In the genomic region with DNA sequence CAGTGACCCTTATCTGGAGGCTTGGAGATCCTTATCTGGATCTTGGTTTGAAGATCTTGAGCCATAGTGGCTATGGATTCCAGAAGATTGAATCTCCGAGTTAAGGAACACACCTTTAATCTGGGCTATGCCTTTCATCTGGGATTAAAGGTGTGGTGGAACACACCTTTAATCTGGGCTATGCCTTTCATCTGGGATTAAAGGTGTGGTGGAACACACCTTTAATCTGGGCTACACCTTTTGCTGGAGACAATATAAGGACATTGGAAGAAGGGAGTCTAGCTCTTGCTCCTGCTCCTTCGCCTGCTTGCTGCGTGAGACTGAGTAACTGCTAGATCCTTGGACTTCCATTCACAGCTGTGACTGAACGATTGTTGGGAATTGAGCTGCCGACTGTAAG, we compare ENCODE assay signal across 8 mouse cellular contexts. TPM values are rescaled to one million over a fixed set of nuclear protein-coding genes. Genes with fewer than 3 reads are reported as not detected.
DNase-seq lines count a peak whose midpoint lies in the region; ATAC-seq and TF ChIP-seq lines count a peak whose summit lies in the region.
"Not testable (repeated sequence)": the region's sequence is repeated elsewhere in the genome, so short reads cannot be mapped to it uniquely, and the experiment has no call there.
"Had no signal": no experiment of that assay in that cellular context is flagged by ENCODE, and none has a peak within 500 bp of the region (broad histone marks: within the 10 kb centered on the region; RNA-seq: fewer than 3 reads in every experiment).

A gene (plus strand): TSS at position 301 of the 400 bp plus-strand sequence.

- H3K4me3 ChIP-seq in heart, embryonic 11.5 days (ENCODE audit: low read depth, low read length); heart, embryonic 15.5 days; myocyte: not testable (repeated sequence)

- not testable (repeated sequence) for H3K9ac ChIP-seq in heart, embryonic 11.5 days (ENCODE audit: low read depth, low read length); heart, embryonic 15.5 days

- not testable (repeated sequence) for H3K36me3 ChIP-seq in heart, embryonic 11.5 days (ENCODE audit: control insufficient read depth, insufficient read depth, low read length); heart, embryonic 15.5 days; myocyte (ENCODE audit: control insufficient read depth, insufficient read depth)

- H3ac ChIP-seq in myocyte (ENCODE audit: control insufficient read depth, insufficient read length) = not testable (repeated sequence)

- not testable (repeated sequence) for H3K4me2 ChIP-seq in heart, embryonic 11.5 days; heart, embryonic 15.5 days; myocyte (ENCODE audit: low read depth)

- H3K4me1 ChIP-seq in heart, embryonic 11.5 days (ENCODE audit: control insufficient read depth, insufficient read depth, low read length) = not testable (repeated sequence)
- peaks cover 16% of the 10 kb centered on the region for H3K4me1 ChIP-seq in heart, embryonic 15.5 days (replicated peaks)

- not testable (repeated sequence) for H3K79me2 ChIP-seq in myocyte (ENCODE audit: control insufficient read depth, insufficient read depth)

- TF ChIP-seq POLR2A in myocyte (IDR thresholded peaks at IDR 0.05; ENCODE audit: insufficient read length, low read depth) = not testable (repeated sequence)

- H3K27me3 ChIP-seq in heart, embryonic 11.5 days (ENCODE audit: control insufficient read depth, insufficient read depth, low read length); heart, embryonic 15.5 days; myocyte (ENCODE audit: control insufficient read depth, insufficient read depth, insufficient read length): not testable (repeated sequence)

- ATAC-seq in heart, embryonic 11.5 days (replicated peaks; ENCODE audit: insufficient number of reproducible peaks, low FRiP score, low TSS enrichment); heart, embryonic 15.5 days (replicated peaks; ENCODE audit: insufficient number of reproducible peaks, insufficient read depth, low FRiP score, low read depth): not testable (repeated sequence)

- no CpG with 5 or more reads among the region's 5 CpGs for WGBS in heart, embryonic 11.5 days (ENCODE audit: insufficient replicate concordance)
- WGBS in heart, embryonic 15.5 days = 100% methylated on average over 1 of the region's 5 CpGs

- intact Hi-C loops in gastrocnemius, postnatal 14 days (cut with DNase I; ENCODE audit: low total_unique reads); heart, postnatal 14 days (cut with DNase I): not testable (repeated sequence)

- H3K9me3 ChIP-seq in heart, embryonic 11.5 days (replicated peaks; ENCODE audit: control insufficient read depth, low read length); heart, embryonic 15.5 days (replicated peaks): not testable (repeated sequence)

- not testable (repeated sequence) for H3K27ac ChIP-seq in heart, embryonic 11.5 days (ENCODE audit: low read depth, low read length); heart, embryonic 15.5 days

- not testable (repeated sequence) for DNase-seq in gastrocnemius, adult 18-20 months (ENCODE audit: low spot score); gastrocnemius, postnatal 14 days; heart, adult 18-20 months; heart, postnatal 14 days

RNA-seq across cellular contexts. Expression of the gene that starts here (rescaled TPM):
- 10 to 100 TPM; 50.9 to 64.4 TPM for total RNA-seq in gastrocnemius, adult 18-20 months (2021)
- 10 to 100 TPM; 30.7 to 40.1 TPM for total RNA-seq in gastrocnemius, postnatal 14 days (2021)
- total RNA-seq in heart, adult 18-20 months (2021) = 10 to 100 TPM; 32.8 to 35.7 TPM
- 15.5 and 19.2 TPM in 2 replicates for polyA plus RNA-seq in heart, embryonic 11.5 days (2014; fragmentation: Nextera tagmentation; extraction: Ambion mirVana)
- polyA plus RNA-seq in heart, embryonic 15.5 days (2015; fragmentation: Nextera tagmentation; extraction: Ambion mirVana) = 39.3 and 47.7 TPM in 2 replicates
- total RNA-seq in heart, postnatal 14 days (2021) = 10 to 100 TPM; 17.9 to 18.0 TPM
- 122 TPM for polyA plus RNA-seq in myocyte (2012; fragmentation: generic; extraction: Trizol)
- polyA plus RNA-seq: activated CD4-positive, CD25-positive, alpha-beta regulatory T cell, adult 4 months had no signal
